Mouse (Mus musculus) heart, embryonic 14.5 days (tissue): Measurements from ENCODE around the gene Slc5a3. TPM values are rescaled to one million over a fixed set of nuclear protein-coding genes. Genes with fewer than 3 reads are reported as not detected.

ENCODE experiments used
- ATAC-seq: fragments of 200-750 bp; cut with Nextera tagmentation; 2 replicates; pipeline ENCODE4 v1.8.0; 2017; ENCODE audit warnings: low read depth, moderate TSS enrichment; ENCODE audit not compliant: insufficient number of reproducible peaks, insufficient read depth, low FRiP score
- H3K27ac ChIP-seq, 2 experiments: fragments of 200-500 bp in 1 of 2; fragments of 300-500 bp in 1 of 2; sonication (generic) in 1 of 2; replicated peaks in 1 of 2; 2 replicates each; pipeline ENCODE4 v1.5.1; 2012 to 2014; ENCODE audit warnings: low read depth in 2 of 2, low read length in 2 of 2, control low read depth in 1 of 2, mild to moderate bottlenecking in 1 of 2, mixed read lengths in 1 of 2; ENCODE audit not compliant: control insufficient read depth in 1 of 2, insufficient read depth in 1 of 2
- H3K27me3 ChIP-seq: fragments of 300-500 bp; sonication (generic); 2 replicates; pipeline ENCODE4 v1.6.1; 2014; ENCODE audit warnings: mild to moderate bottlenecking, low read length, control low read depth; ENCODE audit not compliant: control insufficient read depth, insufficient read depth
- H3K36me3 ChIP-seq: fragments of 300-500 bp; sonication (generic); 2 replicates; pipeline ENCODE4 v1.6.1; 2014; ENCODE audit warnings: mild to moderate bottlenecking, control low read depth, low read length, mixed read lengths; ENCODE audit not compliant: control insufficient read depth, insufficient read depth
- H3K4me1 ChIP-seq, 2 experiments: fragments of 200-500 bp in 1 of 2; fragments of 300-500 bp in 1 of 2; sonication (generic) in 1 of 2; 2 replicates each; pipeline ENCODE4 v1.6.1; 2012 to 2014; ENCODE audit warnings: low read length in 2 of 2, control low read depth in 1 of 2, mixed read lengths in 1 of 2; ENCODE audit not compliant: control insufficient read depth in 2 of 2, insufficient read depth in 2 of 2
- H3K4me2 ChIP-seq: fragments of 300-500 bp; sonication (generic); 2 replicates; pipeline ENCODE4 v1.6.1; 2014; ENCODE audit warnings: mild to moderate bottlenecking, low read length
- H3K4me3 ChIP-seq, 2 experiments: fragments of 200-500 bp in 1 of 2; fragments of 300-500 bp in 1 of 2; sonication (generic) in 1 of 2; 2 replicates each; pipeline ENCODE4 v1.5.1; 2012 to 2014; ENCODE audit warnings: low read length in 2 of 2, mild to moderate bottlenecking in 2 of 2, control low read depth in 1 of 2, low read depth in 1 of 2, moderate library complexity in 1 of 2; ENCODE audit not compliant: control insufficient read depth in 1 of 2, insufficient read depth in 1 of 2
- H3K9ac ChIP-seq: fragments of 300-500 bp; sonication (generic); 2 replicates; pipeline ENCODE4 v1.6.1; 2014; ENCODE audit warnings: mild to moderate bottlenecking, low read length
- H3K9me3 ChIP-seq: fragments of 300-500 bp; sonication (generic); 2 replicates; pipeline ENCODE4 v1.6.1; 2016; ENCODE audit warnings: low read length, control low read depth; ENCODE audit not compliant: control insufficient read depth
- WGBS: fragments of 180-500 bp; shearing (Covaris S2); extraction: QIAGEN DNeasy Blood & Tissue Kit; methylation state at CpG from one replicate; pipeline ENCODE4 v1.1.7; 2014; 5-methylcytosine and 5-hydroxymethylcytosine counted together
- polyA plus RNA-seq: library from polyadenylated mRNA; unstranded; fragments of >200 nt; fragmentation: Nextera tagmentation; extraction: Ambion mirVana; gene quantifications from 2 replicates; pipeline ENCODE4 v1.2.1, GENCODE M21; 2014

Slc5a3 gene
- polyA plus RNA-seq, 1 experiment from 2014 or later = 6.1 TPM

DNA sequence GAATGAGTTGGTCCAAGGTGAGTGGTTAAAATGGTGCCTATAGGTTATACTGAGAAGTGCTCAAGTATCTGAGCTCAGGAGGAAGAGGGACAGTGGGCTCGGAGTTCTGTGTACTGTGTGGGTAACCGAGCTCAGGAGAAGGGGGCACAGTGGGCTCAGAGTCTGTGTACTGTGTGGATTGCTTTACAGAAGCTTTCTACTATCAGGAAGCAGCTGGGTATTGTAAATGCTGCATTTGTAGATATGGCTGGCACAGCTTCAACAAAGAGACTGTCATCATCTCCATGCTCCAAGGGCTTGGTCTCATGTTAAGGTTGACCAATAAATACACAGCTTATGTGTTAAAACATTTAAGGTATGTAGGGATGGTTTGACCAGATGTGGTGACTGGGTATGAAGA lies 6.7 kb downstream of the Slc5a3 start:
- no peaks in the 10 kb centered on the region for H3K27me3 ChIP-seq
- H3K9ac ChIP-seq = no peak overlapping the region
- no peak overlapping the region for H3K4me2 ChIP-seq
- H3K36me3 ChIP-seq = peaks cover 85% of the 10 kb centered on the region
- peaks cover 0 to 11% of the 10 kb centered on the region in 2 experiments; a peak in 2 of 4 replicates for H3K4me1 ChIP-seq
- H3K27ac ChIP-seq = no peak overlapping the region
- H3K9me3 ChIP-seq = no peaks in the 10 kb centered on the region
- 79% methylated on average over 2 of the region's 2 CpGs for WGBS
- no peak for ATAC-seq
- H3K4me3 ChIP-seq = no peak overlapping the region

DNA sequence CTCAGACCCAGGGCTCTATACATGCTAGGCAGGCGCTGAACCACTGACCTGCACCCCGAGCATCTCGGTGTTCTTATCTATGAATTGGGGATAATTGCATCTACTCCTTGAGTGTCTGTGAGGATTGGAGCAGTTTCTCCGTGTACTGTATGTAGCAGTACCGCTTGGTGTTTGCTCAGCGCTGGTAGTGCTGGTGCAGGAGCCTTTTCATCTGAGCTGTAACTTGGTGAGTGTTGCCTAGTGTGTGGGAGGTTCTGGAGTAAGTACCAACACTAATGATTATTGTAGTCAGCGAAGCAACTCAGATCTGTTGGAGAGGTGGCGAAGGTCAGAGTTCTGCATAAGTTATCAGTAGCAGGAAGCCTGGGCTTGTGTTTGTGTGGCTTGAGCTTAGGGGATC lies 12.2 kb downstream of the Slc5a3 start:
- H3K4me2 ChIP-seq = no peak overlapping the region
- H3K9me3 ChIP-seq = no peaks in the 10 kb centered on the region
- H3K36me3 ChIP-seq = peaks cover 68% of the 10 kb centered on the region
- H3K27me3 ChIP-seq = no peaks in the 10 kb centered on the region
- H3K4me1 ChIP-seq = no peaks in the 10 kb centered on the region
- no peak overlapping the region for H3K4me3 ChIP-seq
- no peak for ATAC-seq
- H3K9ac ChIP-seq = no peak overlapping the region
- 80% methylated on average over 8 of the region's 8 CpGs for WGBS
- no peak overlapping the region for H3K27ac ChIP-seq

DNA sequence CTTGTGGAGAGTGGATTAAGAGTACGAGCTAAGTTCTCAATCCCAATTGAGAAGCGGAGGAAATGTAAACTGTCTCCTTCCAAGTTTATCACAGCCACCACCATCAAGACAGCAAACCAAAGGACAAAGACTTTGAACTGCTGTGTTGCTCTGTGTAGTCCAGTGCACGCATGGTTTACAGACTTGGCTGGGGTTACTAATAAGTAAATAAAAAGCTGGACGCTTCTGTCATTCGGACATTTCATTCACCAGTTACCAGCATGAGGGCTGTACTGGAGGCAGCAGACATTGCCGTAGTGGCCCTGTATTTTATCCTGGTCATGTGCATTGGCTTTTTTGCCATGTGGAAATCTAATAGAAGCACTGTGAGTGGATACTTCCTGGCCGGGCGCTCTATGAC lies 18.7 kb downstream of the Slc5a3 start:
- Histone ChIP-seq H3K9me3 (no peaks in the 10 kb centered on the region), H3K4me2 (no peak overlapping the region), H3K27me3 (no peaks in the 10 kb centered on the region), H3K36me3 (peaks cover 41% of the 10 kb centered on the region), H3K4me1 (no peaks in the 10 kb centered on the region), H3K4me3 (no peak overlapping the region), H3K9ac (no peak overlapping the region), H3K27ac (no peak overlapping the region)
- 95% methylated on average over 8 of the region's 8 CpGs for WGBS
- no peak for ATAC-seq

DNA sequence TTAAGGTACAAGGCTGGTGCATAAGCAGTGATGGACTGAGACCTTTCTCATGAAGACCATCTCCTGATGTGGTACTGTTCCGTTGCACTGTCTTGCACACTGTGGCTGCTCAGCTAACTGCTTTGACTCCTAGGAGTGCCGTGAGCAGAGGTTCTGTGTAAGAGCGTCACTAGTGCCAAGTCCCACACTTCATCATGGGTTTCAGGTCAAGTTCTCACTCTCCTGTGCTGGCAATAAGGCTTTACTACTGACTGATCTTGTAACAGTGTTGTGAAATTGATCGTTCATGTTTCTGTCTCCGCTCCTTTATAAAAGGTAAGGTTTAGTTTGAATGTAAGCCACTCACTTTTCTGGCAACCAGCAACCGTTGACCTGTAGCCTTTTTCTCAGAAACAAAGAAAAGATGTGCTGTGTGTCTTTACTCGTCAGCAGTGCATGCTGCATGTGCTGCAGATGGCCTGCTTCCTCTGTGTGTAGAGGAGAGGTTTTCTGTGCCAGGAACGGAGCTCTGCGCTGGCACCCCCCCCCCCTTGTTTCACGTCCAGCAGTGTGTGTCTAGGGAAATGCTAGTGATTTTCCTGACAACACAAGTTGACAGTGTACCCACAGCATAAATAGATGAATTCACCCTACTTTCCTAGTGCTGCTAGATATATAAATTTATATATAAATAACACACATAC lies 25.8 kb downstream of the Slc5a3 start:
- Histone ChIP-seq H3K9ac (no peak overlapping the region), H3K9me3 (no peaks in the 10 kb centered on the region), H3K4me1 (no peaks in the 10 kb centered on the region), H3K27ac (no peak overlapping the region), H3K4me2 (no peak overlapping the region), H3K4me3 (no peak overlapping the region), H3K36me3 (peaks cover 16% of the 10 kb centered on the region), H3K27me3 (no peaks in the 10 kb centered on the region)
- no peak for ATAC-seq
- 82% methylated on average over 10 of the region's 10 CpGs for WGBS

DNA sequence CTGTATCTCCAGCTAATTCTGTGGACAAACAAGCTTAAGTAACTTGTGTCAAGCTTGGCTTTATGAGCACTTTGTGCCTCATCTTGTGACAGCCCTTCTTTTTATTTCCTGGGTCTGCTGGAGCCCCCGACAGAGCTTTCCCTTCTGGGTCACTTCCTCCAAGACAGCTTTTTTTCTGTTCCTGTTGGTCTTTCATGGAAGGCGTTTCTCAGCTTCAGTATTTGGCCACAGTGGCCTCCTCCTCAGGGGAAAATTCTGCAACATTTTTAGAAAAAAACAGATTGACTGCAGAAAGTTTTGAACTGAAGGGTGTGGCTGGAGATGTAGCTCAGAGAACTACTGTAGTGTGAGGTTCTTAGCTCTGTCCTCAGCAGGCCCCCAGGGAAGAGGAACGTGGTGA lies 31.1 kb downstream of the Slc5a3 start:
- no peak overlapping the region for H3K9ac ChIP-seq
- no peak for ATAC-seq
- H3K27ac ChIP-seq = no peak overlapping the region
- no peaks in the 10 kb centered on the region for H3K9me3 ChIP-seq
- H3K4me2 ChIP-seq = no peak overlapping the region
- H3K27me3 ChIP-seq = no peaks in the 10 kb centered on the region
- H3K4me1 ChIP-seq = no peaks in the 10 kb centered on the region
- 0 out of 2 replicates have a peak, but pooled peaks cover 2% of the 10 kb centered on the region for H3K36me3 ChIP-seq
- no peak overlapping the region for H3K4me3 ChIP-seq
- WGBS = 83% methylated on average over 3 of the region's 3 CpGs

DNA sequence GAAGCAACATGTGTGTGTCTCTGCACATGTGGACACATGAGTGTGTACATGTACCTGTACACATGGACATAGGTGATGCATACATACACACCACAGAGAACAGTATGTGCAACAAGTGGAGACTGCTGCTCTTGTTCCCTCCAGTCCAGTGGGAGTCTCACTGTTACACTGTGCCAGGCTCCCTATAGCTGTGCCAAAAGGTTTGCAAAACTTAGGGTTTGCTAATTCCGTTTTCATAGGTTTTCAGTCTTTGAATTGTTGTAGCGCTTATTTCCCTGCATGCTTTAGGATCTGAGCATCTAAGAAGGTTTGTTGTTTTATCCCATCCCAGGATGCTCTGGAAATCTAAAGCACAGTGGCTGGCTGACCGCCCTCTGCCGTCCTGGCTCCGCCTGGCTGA lies 33.8 kb downstream of the Slc5a3 start:
- 75% methylated on average over 5 of the region's 5 CpGs for WGBS
- Histone ChIP-seq H3K9me3 (no peaks in the 10 kb centered on the region), H3K36me3 (0 out of 2 replicates have a peak, but pooled peaks cover 7% of the 10 kb centered on the region), H3K27me3 (no peaks in the 10 kb centered on the region), H3K27ac (no peak overlapping the region), H3K4me3 (no peak overlapping the region), H3K4me1 (no peaks in the 10 kb centered on the region), H3K4me2 (no peak overlapping the region), H3K9ac (no peak overlapping the region)
- no peak for ATAC-seq

DNA sequence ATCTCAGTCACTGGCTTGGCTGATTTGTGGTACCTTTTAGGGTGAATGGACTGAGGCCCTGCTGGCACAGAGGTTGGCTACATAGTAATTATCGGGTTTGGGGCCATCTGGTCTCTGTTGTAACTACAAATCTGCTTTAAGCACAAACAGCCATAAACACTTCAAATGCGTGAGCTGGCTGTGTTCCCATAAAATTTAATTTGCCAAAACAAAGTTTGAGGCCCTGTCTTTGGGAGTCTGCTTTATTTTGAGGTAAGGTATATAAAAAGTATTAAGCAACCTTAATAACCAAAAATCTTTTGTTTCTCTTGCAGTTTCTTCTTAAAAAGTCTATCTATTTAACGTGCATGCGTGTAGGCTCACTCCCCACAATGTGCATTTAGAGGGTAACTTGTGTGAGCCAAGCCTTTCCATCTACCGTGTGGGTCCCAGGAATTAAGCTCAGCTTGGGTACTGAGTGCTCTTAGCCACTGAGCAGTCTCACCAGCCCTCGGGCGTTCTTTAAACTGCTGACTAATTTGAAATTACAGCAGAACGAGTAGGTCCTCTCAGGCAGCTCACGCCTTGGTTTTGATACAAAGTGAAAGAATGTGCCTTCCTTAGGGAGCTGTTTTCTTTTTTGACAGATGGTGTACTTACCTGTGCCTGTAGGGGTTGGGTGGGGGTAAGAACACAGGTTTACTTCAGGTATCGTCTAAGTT lies 40.4 kb downstream of the Slc5a3 start:
- Histone ChIP-seq H3K27me3 (no peaks in the 10 kb centered on the region), H3K4me1 (peaks cover under 1 to 2% of the 10 kb centered on the region in 2 experiments; a peak in 2 of 4 replicates), H3K9me3 (no peaks in the 10 kb centered on the region), H3K9ac (no peak overlapping the region), H3K36me3 (peaks cover 32% of the 10 kb centered on the region), H3K4me3 (no peak overlapping the region), H3K4me2 (no peak overlapping the region), H3K27ac (no peak overlapping the region)
- WGBS = 84% methylated on average over 10 of the region's 10 CpGs
- ATAC-seq = no peak
